Comparison of ENCODE assay signal across 10 mouse cellular contexts in the genomic region with DNA sequence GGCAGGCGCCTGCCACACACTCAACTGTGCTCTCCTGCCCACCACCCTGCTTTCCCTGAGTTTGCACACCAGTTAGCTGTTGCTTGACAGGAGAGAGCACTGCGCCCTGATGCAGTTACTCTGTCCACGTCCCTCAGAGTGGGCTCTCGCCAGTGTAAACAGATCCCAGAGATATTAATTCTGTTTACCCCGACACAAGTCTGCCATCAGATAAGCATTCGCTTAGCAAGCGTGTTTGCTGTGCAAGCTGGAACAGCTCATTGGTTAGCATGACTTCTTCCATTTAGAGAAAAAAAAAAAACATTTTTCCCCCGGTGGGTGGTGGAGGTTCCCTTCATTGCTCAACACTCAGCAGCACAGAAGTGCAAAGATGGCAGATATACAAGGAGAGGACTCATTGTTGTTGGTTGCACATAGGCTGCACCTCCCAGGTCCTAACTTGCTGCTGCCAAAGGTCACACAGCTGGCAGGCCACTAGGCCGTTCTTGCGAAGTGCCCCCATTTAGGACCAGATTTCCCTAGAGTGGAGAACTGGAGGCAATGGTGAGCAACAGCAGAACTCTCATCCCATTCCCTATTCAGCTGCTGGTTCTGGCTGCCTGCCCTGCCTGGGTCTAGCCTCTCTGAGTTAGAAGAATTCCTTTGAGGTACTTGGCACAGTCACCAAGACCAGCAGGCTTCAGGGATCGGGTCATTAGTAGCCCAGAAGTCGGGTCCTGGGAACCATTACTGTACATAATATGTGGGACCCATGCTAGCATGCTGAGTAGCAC. TPM values are rescaled to one million over a fixed set of nuclear protein-coding genes. Genes with fewer than 3 reads are reported as not detected.
DNase-seq lines count a peak whose midpoint lies in the region; ATAC-seq and TF ChIP-seq lines count a peak whose summit lies in the region.
"Had no signal": no experiment of that assay in that cellular context is flagged by ENCODE, and none has a peak within 500 bp of the region (broad histone marks: within the 10 kb centered on the region; RNA-seq: fewer than 3 reads in every experiment).

No protein-coding gene starts in this region.

- H3K4me3 ChIP-seq in hindbrain, postnatal 0 days (ENCODE audit: low read length) = no peak overlapping the region
- no peak overlapping the region for H3K4me3 ChIP-seq in hindbrain, embryonic 10.5 days
- no peak overlapping the region for H3K4me3 ChIP-seq in lung, adult 2 months (replicated peaks; ENCODE audit: extremely low read depth, low read depth, low read length)
- H3K4me3 ChIP-seq: forebrain, embryonic 13.5 days; heart, embryonic 15.5 days had no signal

- no peak for TF ChIP-seq POLR2A in lung, adult 2 months (IDR thresholded peaks at IDR 0.05; ENCODE audit: borderline replicate concordance, extremely low read depth, low read depth, low read length)

- no peak for DNase-seq in hindbrain, postnatal 0 days (ENCODE audit: low spot score)
- no peak for DNase-seq in hindbrain, embryonic 10.5 days (ENCODE audit: low spot score)
- DNase-seq in lung, postnatal 10 days = peak; percentile 33
- DNase-seq in lung, adult 2 months = no peak
- DNase-seq in brain, adult 2 months (ENCODE audit: low read depth, low spot score) = peak; percentile 51
- DNase-seq in kidney, postnatal 4 days = peak; percentile 51 to 53
- DNase-seq in thymus, postnatal 14 days = no peak
- no peak for DNase-seq in ovary, postnatal 14 days (ENCODE audit: low spot score)

- H3K27ac ChIP-seq in hindbrain, postnatal 0 days = no peak overlapping the region
- H3K27ac ChIP-seq in hindbrain, embryonic 10.5 days = no peak overlapping the region
- H3K27ac ChIP-seq: forebrain, embryonic 13.5 days; heart, embryonic 15.5 days had no signal

- WGBS in hindbrain, postnatal 0 days = 70% methylated on average over 12 of the region's 12 CpGs
- WGBS in hindbrain, embryonic 10.5 days = 88% methylated on average over 12 of the region's 12 CpGs
- 46% methylated on average over 12 of the region's 12 CpGs for WGBS in lung, adult 2 months

- ATAC-seq in hindbrain, postnatal 0 days = peak; percentile 27; the same call in 1 of the 2 replicates
- ATAC-seq: forebrain, embryonic 13.5 days had no signal

- H3K36me3 ChIP-seq in hindbrain, postnatal 0 days (ENCODE audit: insufficient read depth, low read length) = no peaks in the 10 kb centered on the region
- H3K36me3 ChIP-seq in hindbrain, embryonic 10.5 days = no peaks in the 10 kb centered on the region
- H3K36me3 ChIP-seq: heart, embryonic 15.5 days had no signal

- H3K4me2 ChIP-seq in hindbrain, postnatal 0 days (ENCODE audit: low read depth, low read length) = no peak overlapping the region
- H3K4me2 ChIP-seq: forebrain, embryonic 13.5 days; heart, embryonic 15.5 days had no signal

- no peaks in the 10 kb centered on the region for H3K9me3 ChIP-seq in hindbrain, postnatal 0 days (ENCODE audit: low read length)
- no peaks in the 10 kb centered on the region for H3K9me3 ChIP-seq in hindbrain, embryonic 10.5 days
- H3K9me3 ChIP-seq: forebrain, embryonic 13.5 days; heart, embryonic 15.5 days had no signal

- H3K9ac ChIP-seq in hindbrain, postnatal 0 days (replicated peaks; ENCODE audit: low read length) = no peak overlapping the region
- H3K9ac ChIP-seq: forebrain, embryonic 13.5 days; heart, embryonic 15.5 days had no signal

- no peaks in the 10 kb centered on the region for H3K27me3 ChIP-seq in hindbrain, postnatal 0 days (ENCODE audit: insufficient read depth, low read length)
- H3K27me3 ChIP-seq in hindbrain, embryonic 10.5 days (ENCODE audit: insufficient read depth, poor library complexity, severe bottlenecking) = no peaks in the 10 kb centered on the region
- H3K27me3 ChIP-seq: forebrain, embryonic 13.5 days; heart, embryonic 15.5 days had no signal

- 0 out of 2 replicates have a peak, but pooled peaks cover 8% of the 10 kb centered on the region for H3K4me1 ChIP-seq in hindbrain, postnatal 0 days (ENCODE audit: insufficient read depth, low read length)
- H3K4me1 ChIP-seq in hindbrain, embryonic 10.5 days (replicated peaks) = peaks cover 12% of the 10 kb centered on the region; the same call in 1 of the 2 replicates
- H3K4me1 ChIP-seq in lung, adult 2 months (ENCODE audit: control insufficient read depth, insufficient read depth, low read length) = no peaks in the 10 kb centered on the region; the same call in 1 of the 2 replicates
- H3K4me1 ChIP-seq: forebrain, embryonic 13.5 days had no signal

- no peak for TF ChIP-seq CTCF in hindbrain, postnatal 0 days (IDR thresholded peaks at IDR 0.05; ENCODE audit: low read depth)
- no peak for TF ChIP-seq CTCF in lung, adult 2 months (IDR thresholded peaks at IDR 0.05; ENCODE audit: insufficient read depth, low read length)

RNA-seq across cellular contexts. Expression of a gene that starts 58.9 kb away (rescaled TPM):
- total RNA-seq in hindbrain, postnatal 0 days (2014; rRNA removed) = 28.8 and 31.1 TPM in 2 replicates
- polyA plus RNA-seq in hindbrain, postnatal 0 days (2015; fragmentation: Nextera tagmentation; extraction: Ambion mirVana) = 18.1 and 19.6 TPM in 2 replicates
- 8.4 and 11.0 TPM in 2 replicates for polyA plus RNA-seq in hindbrain, embryonic 10.5 days (2016; fragmentation: Nextera tagmentation; extraction: Ambion mirVana)
- polyA plus RNA-seq in lung, adult 2 months (2012; rRNA removed) = 13.6 and 26.4 TPM in 2 replicates

Comparison
In these comparisons a context has a peak if more than half of its experiments do, and no peak if none do; other contexts are left out.
1. DNase-seq: peak in lung, postnatal 10 days (single experiment), brain, adult 2 months (single experiment) and kidney, postnatal 4 days (2 of 2); none in hindbrain, postnatal 0 days (single experiment), hindbrain, embryonic 10.5 days (single experiment), lung, adult 2 months (single experiment), thymus, postnatal 14 days (single experiment) and ovary, postnatal 14 days (single experiment).